1 mouse cellular context compared by ENCODE assay signal in the genomic region with DNA sequence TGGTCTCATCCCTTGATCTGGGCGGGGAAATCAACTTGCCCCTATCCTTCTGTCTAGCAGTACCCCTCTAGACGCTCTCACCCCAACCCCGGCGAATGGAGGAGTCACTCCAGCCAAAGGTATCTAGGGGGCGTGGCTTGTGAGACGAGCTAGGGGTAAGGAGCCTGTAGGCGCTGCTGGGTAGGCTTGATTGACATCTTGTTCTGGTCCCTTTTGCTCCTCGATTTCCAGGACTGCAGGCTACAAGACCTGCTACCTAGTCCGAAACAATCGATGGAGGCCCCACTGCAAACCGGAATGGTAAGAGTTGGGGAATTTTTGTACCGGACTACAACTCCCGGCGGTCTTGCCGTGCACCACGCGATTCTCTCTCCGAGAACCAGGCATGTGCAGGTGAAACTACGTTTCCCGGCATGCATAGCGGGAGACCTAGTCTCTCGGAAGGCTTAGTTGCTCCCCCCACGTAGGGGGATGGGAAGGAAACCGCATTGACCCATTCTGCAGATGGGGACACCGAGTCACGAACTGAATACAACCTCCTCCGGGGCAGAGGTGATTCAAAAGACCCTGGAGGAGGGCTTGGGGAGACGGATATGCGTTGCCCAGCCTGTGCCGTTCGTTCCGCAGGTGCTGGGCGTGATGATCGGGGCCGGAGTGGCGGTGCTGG.
TF ChIP-seq lines count a peak whose summit lies in the region.

No protein-coding gene starts in this region.

TF ChIP-seq in ES-E14, 5 proteins besides CTCF, POLR2A, EP300 and RAD21:
- TF ChIP-seq MAFK (IDR thresholded peaks at IDR 0.05; ENCODE audit: insufficient read depth, low read depth, low read length): no peak
- no peak for TF ChIP-seq ZC3H11A (IDR thresholded peaks at IDR 0.05; ENCODE audit: borderline replicate concordance, low read depth, low read length)
- no peak for TF ChIP-seq ZNF384 (IDR thresholded peaks at IDR 0.05; ENCODE audit: low read depth, low read length)
- peak; percentile 99 for TF ChIP-seq HCFC1 (IDR thresholded peaks at IDR 0.05; ENCODE audit: borderline replicate concordance, insufficient read depth, low read length)
- peak; percentile 98 for TF ChIP-seq CHD2 (IDR thresholded peaks at IDR 0.05; ENCODE audit: low read depth, low read length)
